8 mouse cellular contexts compared by ENCODE assay signal in the genomic region with DNA sequence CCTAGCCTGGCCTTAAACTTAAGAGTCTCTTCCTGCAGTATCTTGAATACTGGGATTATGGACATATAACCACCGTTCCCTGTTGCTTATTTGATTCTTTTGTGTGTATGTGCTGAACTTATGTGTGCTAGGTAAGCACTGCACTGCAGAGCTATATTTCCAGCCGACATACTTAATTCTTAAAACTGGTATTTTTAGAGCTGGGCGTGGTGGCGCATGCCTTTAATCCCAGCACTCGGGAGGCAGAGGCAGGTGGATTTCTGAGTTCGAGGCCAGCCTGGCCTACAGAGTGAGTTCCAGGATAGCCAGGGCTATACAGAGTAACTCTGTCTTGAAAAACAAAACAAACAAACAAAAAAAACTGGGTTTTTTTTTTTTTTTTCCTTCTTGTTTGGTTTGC. TPM values are rescaled to one million over a fixed set of nuclear protein-coding genes. Genes with fewer than 3 reads are reported as not detected.
DNase-seq lines count a peak whose midpoint lies in the region; ATAC-seq and TF ChIP-seq lines count a peak whose summit lies in the region.
"Not testable (repeated sequence)": the region's sequence is repeated elsewhere in the genome, so short reads cannot be mapped to it uniquely, and the experiment has no call there.

No protein-coding gene starts in this region.

- not testable (repeated sequence) for DNase-seq in MEL (ENCODE audit: low read depth, low spot score); forebrain, embryonic 10.5 days (ENCODE audit: extremely low spot score, low spot score); heart, embryonic 10.5 days (ENCODE audit: low spot score)

- H3K4me1 ChIP-seq in MEL (ENCODE audit: control insufficient read depth in 1 of 2, insufficient read depth in 2 of 2, low read length in 2 of 2), result peaks cover 10 to 12% of the 10 kb centered on the region in 2 experiments
- H3K4me1 ChIP-seq in forebrain, embryonic 10.5 days, result peaks cover 30% of the 10 kb centered on the region
- peaks cover 12% of the 10 kb centered on the region; the same call in 1 of the 2 replicates for H3K4me1 ChIP-seq in heart, embryonic 10.5 days
- peaks cover 45% of the 10 kb centered on the region for H3K4me1 ChIP-seq in hindbrain, embryonic 13.5 days (replicated peaks)
- H3K4me1 ChIP-seq in kidney, embryonic 16.5 days (ENCODE audit: insufficient read depth, low read length), result peaks cover 20% of the 10 kb centered on the region
- peaks cover 53% of the 10 kb centered on the region for H3K4me1 ChIP-seq in liver, embryonic 15.5 days (replicated peaks)
- H3K4me1 ChIP-seq in midbrain, embryonic 12.5 days, result peaks cover 27% of the 10 kb centered on the region
- peaks cover 42% of the 10 kb centered on the region for H3K4me1 ChIP-seq in neural tube, embryonic 15.5 days

- peaks cover 49% of the 10 kb centered on the region for H3K79me2 ChIP-seq in MEL (ENCODE audit: control insufficient read depth, insufficient read depth, low read length, poor library complexity)

- 93% methylated on average over 6 of the region's 6 CpGs for WGBS in forebrain, embryonic 10.5 days
- 92% methylated on average over 6 of the region's 6 CpGs for WGBS in heart, embryonic 10.5 days
- WGBS in hindbrain, embryonic 13.5 days, result 97% methylated on average over 6 of the region's 6 CpGs
- 91% methylated on average over 6 of the region's 6 CpGs for WGBS in kidney, embryonic 16.5 days
- whole genome bisulfite sequencing in liver, embryonic 15.5 days (ENCODE audit: insufficient replicate concordance), result 69% methylated on average over 6 of the region's 6 CpGs
- WGBS in midbrain, embryonic 12.5 days, result 96% methylated on average over 6 of the region's 6 CpGs
- 95% methylated on average over 6 of the region's 6 CpGs for WGBS in neural tube, embryonic 15.5 days

- not testable (repeated sequence) for ATAC-seq in hindbrain, embryonic 13.5 days (ENCODE audit: low FRiP score); kidney, embryonic 16.5 days (ENCODE audit: low FRiP score, low TSS enrichment); liver, embryonic 15.5 days (ENCODE audit: insufficient read depth); midbrain, embryonic 12.5 days (ENCODE audit: low FRiP score, low read depth); neural tube, embryonic 15.5 days (ENCODE audit: low FRiP score)

- not testable (repeated sequence) for TF ChIP-seq CTCF in MEL (IDR thresholded peaks at IDR 0.05 in 2 of 3, conservative IDR thresholded peaks at IDR 0.05 in 1 of 3; ENCODE audit: control insufficient read depth in 1 of 3, insufficient read depth in 1 of 3, low read depth in 2 of 3, low read length in 3 of 3, poor library complexity in 1 of 3, severe bottlenecking in 1 of 3)

- H3K36me3 ChIP-seq in MEL (ENCODE audit: control insufficient read depth in 1 of 2, insufficient read depth in 2 of 2, low read length in 2 of 2), result peaks cover 9 to 33% of the 10 kb centered on the region in 2 experiments
- peaks cover 45% of the 10 kb centered on the region for H3K36me3 ChIP-seq in forebrain, embryonic 10.5 days (replicated peaks)
- H3K36me3 ChIP-seq in heart, embryonic 10.5 days, result peaks cover 15% of the 10 kb centered on the region
- not testable (repeated sequence) for H3K36me3 ChIP-seq in hindbrain, embryonic 13.5 days; kidney, embryonic 16.5 days (ENCODE audit: insufficient read depth, low read length); neural tube, embryonic 15.5 days
- H3K36me3 ChIP-seq in liver, embryonic 15.5 days (replicated peaks), result peaks cover 30% of the 10 kb centered on the region
- H3K36me3 ChIP-seq in midbrain, embryonic 12.5 days, result peaks cover 11% of the 10 kb centered on the region; the same call in 1 of the 2 replicates

- peak overlapping the region; percentile 14 to 100; a peak in 2 of 4 replicates for H3K4me3 ChIP-seq in MEL (ENCODE audit: control insufficient read depth in 1 of 2, insufficient read depth in 1 of 2, low read depth in 2 of 2, low read length in 2 of 2)
- peak overlapping the region; percentile 94 for H3K4me3 ChIP-seq in forebrain, embryonic 10.5 days
- H3K4me3 ChIP-seq in heart, embryonic 10.5 days, result peak overlapping the region; percentile 92
- peak overlapping the region; percentile 19 for H3K4me3 ChIP-seq in hindbrain, embryonic 13.5 days
- not testable (repeated sequence) for H3K4me3 ChIP-seq in kidney, embryonic 16.5 days (ENCODE audit: low read length); midbrain, embryonic 12.5 days
- peak overlapping the region; percentile 87 for H3K4me3 ChIP-seq in liver, embryonic 15.5 days (replicated peaks)
- H3K4me3 ChIP-seq in neural tube, embryonic 15.5 days (replicated peaks), result peak overlapping the region; percentile 9; the same call in 1 of the 2 replicates

- TF ChIP-seq POLR2A in MEL (IDR thresholded peaks at IDR 0.05; ENCODE audit: control insufficient read depth in 1 of 2, insufficient read depth in 1 of 2, low read depth in 1 of 2, low read length in 2 of 2, poor library complexity in 1 of 2), result not testable (repeated sequence)

- not testable (repeated sequence) for H3K27ac ChIP-seq in MEL (ENCODE audit: control insufficient read depth, low read depth, low read length); forebrain, embryonic 10.5 days; heart, embryonic 10.5 days; hindbrain, embryonic 13.5 days; kidney, embryonic 16.5 days (ENCODE audit: low read length); liver, embryonic 15.5 days (replicated peaks); midbrain, embryonic 12.5 days (replicated peaks); neural tube, embryonic 15.5 days (replicated peaks)

- not testable (repeated sequence) for TF ChIP-seq EP300 in MEL (IDR thresholded peaks at IDR 0.05; ENCODE audit: low read depth in 1 of 2, low read length in 2 of 2)

- not testable (repeated sequence) for H3K9me3 ChIP-seq in MEL (replicated peaks; ENCODE audit: insufficient read depth, low read length); forebrain, embryonic 10.5 days; heart, embryonic 10.5 days; hindbrain, embryonic 13.5 days; kidney, embryonic 16.5 days (ENCODE audit: low read length); liver, embryonic 15.5 days (replicated peaks); midbrain, embryonic 12.5 days; neural tube, embryonic 15.5 days (replicated peaks)

- peak overlapping the region; percentile 95 for H3K4me2 ChIP-seq in hindbrain, embryonic 13.5 days
- H3K4me2 ChIP-seq in kidney, embryonic 16.5 days (replicated peaks; ENCODE audit: low read depth, low read length), result peak overlapping the region; percentile 37; the same call in 1 of the 2 replicates
- peak overlapping the region; percentile 86 for H3K4me2 ChIP-seq in liver, embryonic 15.5 days
- peak overlapping the region; percentile 35 for H3K4me2 ChIP-seq in midbrain, embryonic 12.5 days (replicated peaks)
- peak overlapping the region; percentile 83 for H3K4me2 ChIP-seq in neural tube, embryonic 15.5 days

- peak overlapping the region; percentile 99 for H3K9ac ChIP-seq in MEL (ENCODE audit: control insufficient read depth, low read depth, low read length, poor library complexity, severe bottlenecking)
- not testable (repeated sequence) for H3K9ac ChIP-seq in hindbrain, embryonic 13.5 days; kidney, embryonic 16.5 days (replicated peaks; ENCODE audit: low read length); liver, embryonic 15.5 days; midbrain, embryonic 12.5 days (replicated peaks); neural tube, embryonic 15.5 days (replicated peaks)

- TF ChIP-seq RAD21 in MEL (IDR thresholded peaks at IDR 0.05; ENCODE audit: low read depth, low read length), result not testable (repeated sequence)

- H3K27me3 ChIP-seq in MEL (ENCODE audit: control insufficient read depth in 1 of 2, insufficient read depth in 2 of 2, low read length in 2 of 2); forebrain, embryonic 10.5 days (ENCODE audit: poor library complexity, severe bottlenecking); heart, embryonic 10.5 days (ENCODE audit: insufficient read depth, poor library complexity, severe bottlenecking); hindbrain, embryonic 13.5 days; kidney, embryonic 16.5 days (ENCODE audit: insufficient read depth, low read length); liver, embryonic 15.5 days; midbrain, embryonic 12.5 days; neural tube, embryonic 15.5 days (replicated peaks): not testable (repeated sequence)

RNA-seq across cellular contexts. Expression of a gene that starts 2.6 kb away (rescaled TPM):
- total RNA-seq in MEL (2012; rRNA removed), result 32.5 and 36.3 TPM in 2 replicates
- polyA plus RNA-seq in MEL (2012; ENCODE audit: insufficient read depth in 1 of 2, insufficient read length in 2 of 2, low read depth in 1 of 2, low replicate concordance in 2 of 2, missing spikeins in 1 of 2), result 10 to 100 TPM in 1 of 2 experiments, not detected in 1; 47.2 TPM
- polyA plus RNA-seq in forebrain, embryonic 10.5 days (2016; fragmentation: Nextera tagmentation; extraction: Ambion mirVana), result 51.2 and 51.5 TPM in 2 replicates
- 29.3 and 32.9 TPM in 2 replicates for polyA plus RNA-seq in heart, embryonic 10.5 days (2016; fragmentation: Nextera tagmentation; extraction: Ambion mirVana)
- polyA plus RNA-seq in hindbrain, embryonic 13.5 days (2015; fragmentation: Nextera tagmentation; extraction: Ambion mirVana), result 40.5 and 41.8 TPM in 2 replicates
- polyA plus RNA-seq in kidney, embryonic 16.5 days (2015; fragmentation: Nextera tagmentation; extraction: Ambion mirVana), result 43.9 and 46.5 TPM in 2 replicates
- 25.0 and 25.6 TPM in 2 replicates for polyA plus RNA-seq in liver, embryonic 15.5 days (2015; fragmentation: Nextera tagmentation; extraction: Ambion mirVana)
- 55.8 and 57.5 TPM in 2 replicates for polyA plus RNA-seq in midbrain, embryonic 12.5 days (2016; fragmentation: Nextera tagmentation; extraction: Ambion mirVana)
- 39.6 and 42.8 TPM in 2 replicates for polyA plus RNA-seq in neural tube, embryonic 15.5 days (2015; fragmentation: Nextera tagmentation; extraction: Ambion mirVana)

RNA-seq across cellular contexts. Expression of a gene that starts 41.1 kb away (rescaled TPM):
- 8.9 and 11.2 TPM in 2 replicates for total RNA-seq in MEL (2012; rRNA removed)
- polyA plus RNA-seq in MEL (2012; ENCODE audit: insufficient read depth in 1 of 2, insufficient read length in 2 of 2, low read depth in 1 of 2, low replicate concordance in 2 of 2, missing spikeins in 1 of 2), result 1 to 10 TPM in 1 of 2 experiments, not detected in 1; 6.7 TPM
- 7.9 and 8.9 TPM in 2 replicates for polyA plus RNA-seq in forebrain, embryonic 10.5 days (2016; fragmentation: Nextera tagmentation; extraction: Ambion mirVana)
- 6.9 and 7.9 TPM in 2 replicates for polyA plus RNA-seq in heart, embryonic 10.5 days (2016; fragmentation: Nextera tagmentation; extraction: Ambion mirVana)
- polyA plus RNA-seq in hindbrain, embryonic 13.5 days (2015; fragmentation: Nextera tagmentation; extraction: Ambion mirVana), result 5.4 and 5.9 TPM in 2 replicates
- 7.3 and 7.5 TPM in 2 replicates for polyA plus RNA-seq in kidney, embryonic 16.5 days (2015; fragmentation: Nextera tagmentation; extraction: Ambion mirVana)
- 3.1 TPM in 2 replicates for polyA plus RNA-seq in liver, embryonic 15.5 days (2015; fragmentation: Nextera tagmentation; extraction: Ambion mirVana)
- polyA plus RNA-seq in midbrain, embryonic 12.5 days (2016; fragmentation: Nextera tagmentation; extraction: Ambion mirVana), result 8.0 and 8.2 TPM in 2 replicates
- polyA plus RNA-seq in neural tube, embryonic 15.5 days (2015; fragmentation: Nextera tagmentation; extraction: Ambion mirVana), result 4.5 and 4.9 TPM in 2 replicates

Comparison
In these comparisons a context has a peak if more than half of its experiments do, and no peak if none do; other contexts are left out.
1. H3K4me2 ChIP-seq: peak in every context shown above with its lines; median percentile 95 in hindbrain, embryonic 13.5 days; 86 in liver, embryonic 15.5 days; 83 in neural tube, embryonic 15.5 days; 37 in kidney, embryonic 16.5 days; 35 in midbrain, embryonic 12.5 days.